Mouse (Mus musculus) urinary bladder, adult 2 months (tissue): ENCODE data around the gene Gm10217. TPM values are rescaled to one million over a fixed set of nuclear protein-coding genes. Genes with fewer than 3 reads are reported as not detected.

Experiments
- DNase-seq: peaks from one replicate; pipeline ENCODE4 v3.0.0; 2022; ENCODE audit warnings: low spot score
- polyA plus RNA-seq: library from polyadenylated mRNA; depleted of rRNA; stranded (reverse); fragments of >200 nt; gene quantifications from 2 replicates; pipeline ENCODE4 v1.2.3, GENCODE M21; 2012; rRNA removed

Gene Gm10217
- not detected in 2 replicates for polyA plus RNA-seq

GRCm38 (mm10) chr8:9863951-9864350 lies at the start of gene Gm10217:
Gm10217 (plus strand) TSS chr8:9864251.
- no peak for DNase-seq

DNA sequence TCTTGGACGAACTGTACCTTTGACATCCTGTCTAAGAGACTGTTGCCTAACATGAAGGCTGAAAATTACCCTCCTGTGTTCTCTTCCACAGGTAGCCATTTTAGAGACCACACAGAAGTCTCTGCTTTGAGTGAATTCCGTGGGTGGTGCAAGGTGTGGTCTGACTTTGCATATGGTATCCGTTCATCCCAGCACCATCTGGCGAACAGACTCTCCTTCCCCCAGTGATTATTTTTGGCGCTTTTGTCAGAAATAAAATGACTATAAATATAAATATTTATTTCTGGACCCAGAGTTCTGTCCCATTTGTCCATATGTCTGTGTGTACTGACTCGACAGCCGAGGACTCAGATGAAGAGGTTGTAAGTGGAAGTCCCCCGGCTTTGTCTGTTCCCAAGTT lies 39.3 kb upstream of the Gm10217 start:
- DNase-seq, result no peak

GRCm38 (mm10) chr8:9840257-9840656 lies 23.8 kb upstream of the Gm10217 start:
- DNase-seq, result no peak

- no peak for DNase-seq
Observed at GRCm38 (mm10) chr8:9859286-9859685, 4.8 kb upstream of the Gm10217 start.

DNA sequence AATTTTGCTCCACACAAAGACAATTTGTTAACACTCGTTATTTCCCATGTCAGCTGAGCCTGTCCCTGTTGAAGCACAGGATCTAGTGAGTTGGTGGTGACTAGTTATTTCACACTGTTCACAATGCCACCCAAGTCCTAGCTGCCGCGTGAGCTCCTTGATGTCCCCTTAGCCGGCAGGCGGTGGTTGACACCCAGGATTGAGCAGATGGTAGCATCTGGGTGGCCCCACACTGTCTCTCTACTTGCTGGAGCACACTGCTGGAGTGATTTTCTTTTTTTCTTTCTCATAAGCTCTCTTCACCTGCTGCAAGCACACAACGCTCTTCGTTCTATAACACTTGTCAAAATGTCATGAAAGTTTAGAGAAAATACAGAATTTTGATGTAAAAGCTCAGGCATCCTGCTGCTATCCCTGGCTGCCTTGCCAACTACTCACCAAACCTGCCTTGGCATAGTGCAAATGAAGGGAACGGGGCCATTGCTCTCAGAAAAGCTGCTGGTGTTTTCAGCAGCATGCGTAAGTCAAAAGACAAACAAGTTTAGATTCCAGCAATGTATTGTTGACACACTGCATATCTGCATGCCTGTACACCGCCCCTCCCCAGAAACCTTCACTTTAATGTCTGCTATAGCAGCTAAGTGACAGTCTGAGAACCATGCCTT lies 3.4 kb upstream of the Gm10217 start:
- DNase-seq, result no peak

- no peak for DNase-seq
Observed at GRCm38 (mm10) chr8:9865150-9865549, 1.1 kb downstream of the Gm10217 start.

DNA sequence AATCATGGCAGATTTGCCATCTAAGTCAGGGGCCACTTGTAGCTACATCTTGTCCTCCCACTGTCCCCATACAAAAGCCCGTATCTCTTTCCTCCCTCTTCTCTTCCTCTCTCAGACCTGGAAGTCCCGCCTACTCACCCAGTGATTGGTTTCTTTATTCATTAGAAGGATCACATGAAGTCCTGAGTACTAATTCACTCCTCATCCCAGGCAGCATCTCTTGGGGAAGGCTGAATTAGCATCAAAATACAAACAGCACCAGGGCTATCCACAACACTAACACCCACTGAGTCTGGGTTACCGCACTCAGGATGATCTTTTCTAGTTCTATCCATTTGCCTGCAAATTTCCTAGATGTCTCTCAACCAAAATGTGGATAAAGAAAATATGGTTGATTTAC lies 4.0 kb downstream of the Gm10217 start:
- no peak for DNase-seq

GRCm38 (mm10) chr8:9876241-9876640 lies 12.2 kb downstream of the Gm10217 start:
- no peak for DNase-seq

GRCm38 (mm10) chr8:9879921-9880320 lies 15.9 kb downstream of the Gm10217 start:
- DNase-seq, result no peak

DNA sequence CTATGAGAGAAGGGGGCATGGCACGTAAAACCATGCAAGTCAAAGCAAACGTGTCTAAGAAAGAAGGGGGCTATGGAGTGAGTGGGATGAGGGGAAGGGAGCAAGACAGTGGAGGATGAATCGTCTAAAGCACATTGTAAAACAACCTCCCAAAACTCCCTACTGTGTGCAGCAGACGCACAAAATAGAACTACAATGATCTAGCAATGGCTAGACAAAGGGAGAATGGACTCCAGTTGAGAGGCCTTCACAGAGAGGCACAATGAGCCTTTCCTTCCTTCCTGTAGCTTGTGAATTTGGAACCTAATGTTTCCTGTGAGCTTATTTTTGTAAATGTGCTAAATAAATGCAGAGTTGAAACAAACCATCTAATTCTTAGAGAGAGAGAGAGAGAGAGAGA lies 22.7 kb downstream of the Gm10217 start:
- no peak for DNase-seq

DNA sequence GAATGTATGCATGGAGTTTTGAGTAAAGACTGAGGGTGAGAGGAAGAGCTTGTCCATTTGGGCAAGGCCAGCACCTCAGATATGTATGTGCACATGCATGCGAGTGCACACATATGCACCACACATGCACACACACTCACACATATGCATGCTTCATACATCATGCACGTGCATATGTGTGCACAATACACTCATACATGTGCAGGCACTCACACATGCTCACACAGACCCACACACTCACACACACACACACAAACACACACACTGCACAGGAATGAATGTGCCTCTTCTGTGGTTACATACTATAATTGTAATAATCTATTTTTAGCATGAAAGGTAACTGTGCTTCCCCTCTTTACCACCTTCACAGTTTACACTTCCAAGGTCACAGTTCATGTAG lies 35.1 kb downstream of the Gm10217 start:
- no peak for DNase-seq

- DNase-seq, result no peak
Observed at GRCm38 (mm10) chr8:9899673-9900072, 35.6 kb downstream of the Gm10217 start.

Other genes with a start within 250 kb of the Gm10217 start
- 0.15 and 0.34 TPM in 2 replicates for gene Fam155a, start 93.1 kb upstream of the Gm10217 start, polyA plus RNA-seq
- 4.6 and 4.7 TPM in 2 replicates for gene Lig4, start 113.4 kb downstream of the Gm10217 start, polyA plus RNA-seq
- 12.3 and 13.5 TPM in 2 replicates for gene Abhd13, start 113.5 kb downstream of the Gm10217 start, polyA plus RNA-seq
- gene Tnfsf13b, start 142.2 kb downstream of the Gm10217 start, polyA plus RNA-seq, result 13.0 and 17.8 TPM in 2 replicates